Mouse (Mus musculus) naive thymus-derived CD4-positive, alpha-beta T cell, adult 2 months (primary cell): ENCODE measurements around the gene Htr7.

Experiments
- DNase-seq: peaks from one replicate; pipeline ENCODE4 v3.0.0-alpha.2; 2011; ENCODE audit warnings: low read depth

Htr7 gene

GRCm38 (mm10) chr19:35957656-35958055 is 99.7 kb downstream of the Htr7 start:
- DNase-seq: no peak

- DNase-seq: no peak
Measured at GRCm38 (mm10) chr19:35955698-35956097, 101.6 kb downstream of the Htr7 start.

DNA sequence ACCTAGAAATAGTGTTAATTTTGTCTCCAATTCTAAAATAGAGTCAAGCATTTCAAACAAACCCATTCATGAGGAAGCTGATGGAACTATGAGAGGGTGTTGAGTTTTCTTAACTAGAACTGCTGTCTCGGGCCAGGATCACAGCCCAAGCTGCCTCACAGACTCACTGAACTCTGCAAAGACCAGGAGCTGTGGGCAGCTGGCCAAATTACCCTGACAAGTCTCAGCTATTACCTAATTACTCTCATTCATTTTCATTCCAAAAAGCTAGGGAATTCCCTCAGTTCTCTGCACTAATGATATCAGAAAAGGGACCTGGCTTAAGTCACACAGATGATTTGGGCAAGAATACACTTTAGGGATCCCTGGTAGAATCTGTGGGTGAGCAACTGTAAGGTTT is 107.4 kb downstream of the Htr7 start:
- DNase-seq: no peak

- DNase-seq: no peak
Measured at GRCm38 (mm10) chr19:35924961-35925495, 132.3 kb downstream of the Htr7 start.

DNA sequence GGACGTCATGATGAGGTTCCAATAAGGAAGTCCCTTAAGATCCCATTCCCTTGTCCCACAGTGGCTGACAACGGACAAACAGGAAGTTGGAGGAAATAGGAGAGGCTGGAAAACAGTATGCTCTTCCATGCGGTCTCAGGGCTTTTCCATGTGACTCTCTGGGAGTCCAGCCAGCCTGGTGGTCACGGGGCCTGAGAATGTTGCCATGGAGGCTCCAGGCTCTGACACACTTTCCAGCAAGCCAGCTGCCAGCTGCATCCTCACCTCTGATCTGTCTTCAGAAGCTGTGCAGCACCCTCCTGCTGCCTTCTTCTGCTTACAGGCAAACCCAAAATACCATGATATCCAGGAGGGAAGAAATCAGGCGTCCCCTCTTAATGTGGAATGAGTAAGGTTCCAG is 132.9 kb downstream of the Htr7 start:
- no peak for DNase-seq
